Mouse (Mus musculus): Measurements from ENCODE around the gene Cby3.
"Not testable (repeated sequence)": the region's sequence is repeated elsewhere in the genome, so short reads cannot be mapped to it uniquely, and the experiment has no call there.

Cby3 gene

DNA sequence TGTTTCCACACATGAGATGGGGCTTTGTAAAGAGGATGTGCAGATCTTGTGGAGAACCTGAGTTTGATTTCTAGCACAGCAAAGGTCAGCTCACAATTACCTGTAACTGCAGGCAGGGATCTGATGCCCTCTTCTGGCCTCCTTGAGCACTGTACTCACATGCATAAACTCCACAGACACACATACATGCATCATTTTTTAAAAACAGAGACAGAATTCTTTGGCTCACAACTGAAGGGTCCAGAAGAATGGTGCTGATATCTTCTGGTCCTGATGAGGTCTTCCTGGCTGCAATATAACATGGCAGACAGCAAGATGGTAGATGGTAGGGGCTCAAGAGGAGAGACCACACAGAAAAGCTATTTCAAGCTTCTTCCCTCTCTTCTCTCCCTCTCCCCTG lies at the start of gene Cby3:
TSS of gene Cby3 (plus strand) at position 301 of the 400 bp plus-strand sequence.
- no peak for DNase-seq (ENCODE audit: low spot score)

GRCm38 (mm10) chr11:50312803-50313202 lies 41.5 kb upstream of the Cby3 start:
- DNase-seq (ENCODE audit: low spot score) = no peak

GRCm38 (mm10) chr11:50319343-50319742 lies 34.9 kb upstream of the Cby3 start:
- not testable (repeated sequence) for DNase-seq (ENCODE audit: low spot score)

DNA sequence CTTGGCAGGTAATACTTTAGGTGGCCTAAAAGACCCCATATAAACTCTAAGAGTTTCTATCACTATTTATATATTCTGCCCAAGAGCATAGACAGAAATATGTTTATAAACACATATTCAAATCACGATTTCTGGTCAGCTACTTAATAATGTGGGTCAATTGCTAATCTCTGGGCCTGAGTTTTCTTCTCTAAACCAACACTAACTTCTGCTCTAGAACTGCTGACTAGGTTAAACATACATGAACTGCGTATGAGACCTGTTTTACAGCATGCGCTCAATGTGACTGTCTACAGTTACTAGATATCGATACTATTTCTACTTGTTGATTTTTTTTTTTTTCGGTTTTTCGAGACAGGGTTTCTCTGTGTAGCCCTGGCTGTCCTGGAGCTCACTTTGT lies 33.0 kb upstream of the Cby3 start:
- DNase-seq (ENCODE audit: low spot score) = no peak

GRCm38 (mm10) chr11:50322345-50322744 lies 31.9 kb upstream of the Cby3 start:
- no peak for DNase-seq (ENCODE audit: low spot score)

DNA sequence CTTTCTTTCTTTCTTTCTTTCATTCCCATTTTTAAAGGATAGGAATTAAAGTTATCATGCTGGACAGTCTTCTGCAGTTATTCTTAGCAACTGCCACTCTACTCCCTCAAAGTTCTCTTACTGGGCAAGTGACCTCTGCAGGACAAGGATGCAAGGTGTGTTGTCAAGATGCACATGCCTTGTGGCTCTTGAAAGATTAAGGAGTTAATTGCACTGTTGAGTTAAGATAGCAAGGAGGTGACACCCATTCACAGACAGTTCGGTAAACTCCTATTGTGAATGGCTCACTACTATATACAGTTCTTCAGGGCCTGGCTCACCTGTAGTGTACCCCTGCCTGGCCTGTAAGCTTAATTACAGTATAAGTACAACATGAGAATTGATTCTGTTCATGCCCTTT lies 30.4 kb upstream of the Cby3 start:
- no peak for DNase-seq (ENCODE audit: low spot score)

DNA sequence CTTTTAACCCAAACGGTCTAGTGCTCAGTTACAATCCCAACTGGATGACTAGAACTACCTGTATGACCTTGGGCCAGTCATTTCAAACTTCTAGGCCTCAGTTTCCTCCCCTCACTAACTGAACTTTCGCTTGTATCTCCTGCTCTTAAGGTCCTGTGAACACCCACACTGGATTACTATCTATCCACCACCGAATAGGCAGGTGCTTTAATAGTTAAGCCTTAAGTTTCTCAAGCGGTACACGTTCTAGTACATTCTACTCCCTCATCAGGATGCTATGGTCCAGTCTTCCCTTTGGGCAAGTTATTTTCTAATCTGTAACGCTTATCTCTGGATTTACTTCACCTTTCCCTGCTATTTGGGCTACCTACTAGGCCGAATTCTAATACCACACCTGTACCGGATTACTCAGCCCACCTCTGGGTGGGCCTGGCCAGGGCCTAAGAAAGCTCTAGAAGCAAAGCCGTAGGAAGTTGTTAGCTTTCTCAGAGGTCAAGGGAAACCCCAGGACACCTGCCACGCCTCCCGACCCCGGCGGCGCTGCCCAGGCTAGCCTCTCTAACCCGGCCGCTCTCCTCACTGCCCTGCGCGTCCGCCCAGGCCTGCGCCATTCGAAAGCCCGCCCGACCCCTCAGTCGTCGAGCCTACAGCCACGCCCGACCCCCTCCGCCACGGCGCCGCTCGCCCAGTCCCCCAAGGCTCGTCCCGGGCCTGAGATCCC lies 29.4 kb upstream of the Cby3 start:
- DNase-seq (ENCODE audit: low spot score) = peak; percentile 4

DNA sequence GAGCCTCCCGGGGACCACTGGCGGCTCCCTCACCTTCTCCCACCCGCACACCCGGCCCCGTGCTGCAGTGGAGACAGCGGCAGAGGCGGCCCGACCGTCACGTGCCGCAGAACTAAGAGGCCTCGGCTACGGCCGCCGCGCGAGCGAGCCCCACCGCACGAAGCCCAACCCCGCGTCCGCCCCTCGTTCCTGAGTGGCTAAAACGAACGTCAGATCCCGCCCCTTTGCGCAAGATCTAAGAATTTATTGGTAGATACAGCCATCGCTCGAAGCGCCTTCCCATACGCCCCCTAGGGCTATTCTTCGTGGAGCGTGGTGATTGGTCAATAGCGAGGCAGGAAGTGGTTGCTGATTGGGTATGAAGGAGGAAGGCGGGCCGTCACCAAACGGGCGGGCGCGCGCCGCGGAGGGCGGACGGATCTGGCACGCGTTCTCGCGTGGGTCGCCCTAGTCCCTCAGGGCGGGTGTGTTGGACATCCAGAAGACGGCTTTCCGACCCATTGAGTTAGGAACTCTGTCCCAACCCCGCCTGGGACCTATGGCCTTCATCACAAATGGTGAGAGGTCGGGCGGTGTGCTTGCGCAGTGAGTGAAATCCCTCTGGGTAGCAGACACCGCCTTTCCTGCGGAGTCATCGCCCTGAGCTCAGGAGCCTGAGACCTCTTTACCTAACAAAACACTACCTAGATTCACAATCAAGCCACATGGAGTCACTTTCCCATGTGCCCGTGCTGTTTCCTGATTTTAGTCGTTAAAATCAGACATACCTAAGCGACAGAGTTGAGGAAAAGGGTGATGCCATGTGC lies 28.6 kb upstream of the Cby3 start, which contains the start of gene Canx:
TSS of gene Canx (minus strand) at position 178 of the 806 bp plus-strand sequence.
- peak; percentile 99 for DNase-seq (ENCODE audit: low spot score)

GRCm38 (mm10) chr11:50326302-50326966 lies 27.8 kb upstream of the Cby3 start:
- DNase-seq (ENCODE audit: low spot score) = no peak

- no peak for DNase-seq (ENCODE audit: low spot score)
Observed at GRCm38 (mm10) chr11:50328075-50328625, 26.1 kb upstream of the Cby3 start.

- DNase-seq (ENCODE audit: low spot score) = no peak
Observed at GRCm38 (mm10) chr11:50329378-50329777, 24.9 kb upstream of the Cby3 start.

DNA sequence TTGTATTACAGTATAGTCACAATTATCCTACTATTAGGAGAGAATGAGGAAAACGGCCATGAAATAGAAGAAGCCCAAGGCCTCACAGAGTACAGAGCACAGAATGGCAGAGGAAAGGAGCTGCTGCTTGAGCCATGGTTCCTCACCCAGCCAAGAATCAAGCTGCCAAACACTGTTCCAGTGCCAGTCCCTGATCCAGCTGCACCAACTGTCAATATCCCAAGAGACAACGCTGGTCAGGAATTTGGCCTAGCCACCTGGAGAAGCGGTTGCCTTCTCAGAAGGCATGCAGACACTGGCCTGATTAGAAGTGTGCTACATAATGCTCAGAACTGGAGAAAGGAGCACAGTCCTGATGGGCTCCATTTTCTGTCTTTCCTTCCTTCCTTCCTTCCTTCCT lies 21.1 kb upstream of the Cby3 start:
- DNase-seq (ENCODE audit: low spot score) = no peak

- no peak for DNase-seq (ENCODE audit: low spot score)
Observed at GRCm38 (mm10) chr11:50336126-50336525, 18.1 kb upstream of the Cby3 start.

- no peak for DNase-seq (ENCODE audit: low spot score)
Observed at GRCm38 (mm10) chr11:50336891-50337290, 17.4 kb upstream of the Cby3 start.

- DNase-seq (ENCODE audit: low spot score) = no peak
Observed at GRCm38 (mm10) chr11:50345486-50345885, 8.8 kb upstream of the Cby3 start.

- DNase-seq (ENCODE audit: low spot score) = no peak
Observed at GRCm38 (mm10) chr11:50346256-50347032, 7.8 kb upstream of the Cby3 start.

DNA sequence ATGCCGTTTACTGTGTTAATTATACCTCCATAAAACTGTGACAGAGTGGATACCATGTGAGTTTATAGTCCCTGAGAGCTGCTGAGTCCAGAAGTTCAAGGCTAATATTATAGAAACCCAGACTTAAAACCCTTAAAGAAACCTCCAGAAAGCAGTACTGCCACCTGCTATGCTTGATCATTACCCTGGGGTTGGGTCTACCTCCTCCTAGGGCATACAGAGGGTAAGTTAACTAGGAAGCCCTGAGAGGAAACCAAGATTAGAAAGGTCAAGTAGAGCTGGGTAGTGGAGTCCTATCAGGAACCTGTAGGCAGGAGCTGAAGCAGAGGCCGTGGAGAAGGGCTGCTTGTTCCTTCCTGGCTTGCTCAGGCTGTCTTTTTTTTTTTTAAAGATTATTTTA lies 2.1 kb upstream of the Cby3 start:
- DNase-seq (ENCODE audit: low spot score) = no peak

DNA sequence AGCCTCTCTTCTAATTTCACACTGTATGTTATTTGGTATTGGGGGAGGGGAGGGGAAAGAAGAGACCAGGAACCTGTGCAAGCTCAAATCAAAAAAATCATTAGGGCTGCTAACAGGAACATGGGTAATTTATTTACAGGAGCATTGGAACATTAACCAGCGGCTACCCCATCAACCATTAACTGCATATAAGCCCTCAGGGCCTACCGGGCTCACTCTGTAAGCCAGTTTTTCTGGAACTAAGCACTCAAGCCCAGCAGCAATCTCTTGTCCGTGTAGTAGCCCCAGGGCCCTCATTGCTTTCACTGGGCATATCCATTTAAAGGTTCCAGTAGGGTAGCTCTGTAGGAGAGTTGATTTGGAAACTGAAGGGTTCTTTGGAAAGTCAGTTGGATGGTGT lies 589 bp downstream of the Cby3 start:
- DNase-seq (ENCODE audit: low spot score) = no peak

DNA sequence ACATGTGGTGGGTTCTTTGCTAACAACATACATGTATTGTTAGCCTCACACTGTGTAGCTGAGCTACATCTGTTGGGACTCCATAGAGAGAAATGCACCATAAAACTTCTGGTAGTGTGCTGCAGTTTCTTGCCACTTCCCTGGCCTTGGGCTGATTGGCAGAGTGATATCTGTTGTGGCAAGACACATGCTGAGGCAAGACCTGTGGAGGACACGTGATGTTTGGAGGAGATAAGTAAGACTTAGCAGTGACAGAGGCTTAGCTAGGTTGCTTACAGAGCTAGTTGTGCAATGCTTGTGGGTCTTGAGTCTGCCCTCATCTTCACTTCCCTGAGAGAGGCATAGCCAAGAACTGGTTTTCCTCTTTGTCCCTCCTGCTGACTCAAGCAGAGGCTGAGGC lies 1.1 kb downstream of the Cby3 start:
- DNase-seq (ENCODE audit: low spot score) = no peak

DNA sequence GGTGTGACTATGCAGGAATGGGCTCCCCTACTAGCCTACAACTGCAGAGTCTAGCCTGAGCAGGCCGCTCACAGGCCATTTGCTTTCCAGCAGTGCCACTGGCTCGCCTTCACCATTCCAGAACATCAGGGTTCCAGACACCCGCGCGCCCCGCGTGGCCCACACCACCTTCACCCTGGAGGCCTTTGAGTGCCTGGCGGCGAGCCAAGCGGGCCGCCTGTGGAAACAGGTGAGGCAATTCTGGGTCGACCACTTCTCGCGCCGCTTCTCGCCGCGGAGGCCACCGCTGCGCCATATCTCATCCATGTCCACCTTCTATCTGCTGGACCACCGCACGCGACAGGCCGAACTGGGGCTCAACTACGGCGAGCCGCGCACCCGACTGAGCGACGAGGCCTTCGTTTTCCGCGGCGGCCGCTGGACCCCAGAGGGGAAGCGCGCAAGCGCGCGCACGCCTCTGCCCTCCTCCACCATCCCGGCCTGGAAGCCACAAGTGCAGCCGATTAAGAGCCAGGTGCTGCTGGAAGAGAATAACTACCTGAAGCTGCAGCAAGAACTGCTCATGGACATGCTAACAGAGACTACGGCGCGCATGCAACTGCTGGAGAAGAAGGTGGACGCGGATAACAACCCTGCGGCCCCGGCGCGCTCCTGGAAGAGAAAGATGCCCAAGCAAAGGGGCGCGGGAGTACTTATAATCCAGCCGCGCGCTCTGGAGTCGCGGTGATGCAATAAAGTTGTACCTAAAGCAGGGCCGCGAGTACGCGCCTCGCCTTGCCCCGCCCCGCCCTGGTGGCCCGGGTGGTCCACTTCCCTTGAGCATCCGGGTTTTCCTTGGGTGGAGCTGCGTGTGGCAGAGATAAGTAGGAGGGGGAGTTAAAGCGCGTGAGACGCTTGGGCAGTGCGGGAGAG lies 4.9 kb downstream of the Cby3 start:
- DNase-seq (ENCODE audit: low spot score) = peak; percentile 22

DNA sequence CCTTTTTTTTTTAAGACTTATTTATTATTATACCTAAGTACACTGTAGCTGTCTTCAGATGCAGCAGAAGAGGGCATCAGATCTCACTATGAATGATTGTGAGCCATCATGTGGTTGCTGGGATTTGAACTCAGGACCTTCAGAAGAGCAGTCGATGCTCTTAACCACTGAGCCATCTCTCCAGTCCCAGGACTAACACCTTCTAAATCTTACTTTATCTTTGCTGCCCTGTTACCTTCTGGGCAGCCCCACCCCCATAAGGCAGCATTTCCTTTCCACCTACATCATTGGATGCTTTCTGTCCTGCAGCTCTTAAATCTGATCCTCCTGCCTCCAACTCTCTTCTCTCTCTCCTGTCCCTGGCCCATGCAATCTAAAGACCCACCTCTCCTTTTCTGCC lies 7.0 kb downstream of the Cby3 start:
- not testable (repeated sequence) for DNase-seq (ENCODE audit: low spot score)

Measured in T-cell, adult 2 months (primary cell).